Mouse (Mus musculus): ENCODE measurements around the gene Slc47a2. TPM values are rescaled to one million over a fixed set of nuclear protein-coding genes. Genes with fewer than 3 reads are reported as not detected.
A peak's percentile ranks its signal among the peaks of the same experiment; 100 is the strongest.

Slc47a2 gene
- total RNA-seq (2022), result under 1 TPM; 0.23 to 0.55 (median 0.27) TPM

- no peak for DNase-seq (ENCODE audit: low spot score in 2 of 2)
Measured at GRCm38 (mm10) chr11:61342505-61343420, at the start of gene Slc47a2. Gene Slc47a2 (minus strand): TSS chr11:61342860.

DNA sequence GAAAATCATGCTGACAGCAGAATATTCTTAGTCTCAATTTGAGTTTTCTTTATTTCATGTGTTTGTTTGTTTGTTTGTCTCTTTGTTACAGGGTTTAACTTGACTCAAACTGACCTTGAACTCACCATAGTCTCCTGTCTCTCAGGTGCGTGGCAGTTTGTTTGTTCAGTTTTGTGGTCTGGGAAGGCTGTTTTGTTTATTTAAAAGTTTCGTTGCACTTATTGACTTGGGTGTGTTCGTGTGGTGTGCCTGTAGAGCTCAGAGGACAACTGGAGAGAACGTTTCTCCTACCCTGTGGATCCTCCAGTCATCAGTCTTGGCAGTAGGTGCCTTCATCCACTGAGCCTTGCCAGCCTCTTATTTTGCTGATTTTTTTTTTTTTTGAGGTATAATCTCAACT, 46.3 kb upstream of the Slc47a2 start:
- DNase-seq (ENCODE audit: low spot score in 2 of 2), result no peak

DNA sequence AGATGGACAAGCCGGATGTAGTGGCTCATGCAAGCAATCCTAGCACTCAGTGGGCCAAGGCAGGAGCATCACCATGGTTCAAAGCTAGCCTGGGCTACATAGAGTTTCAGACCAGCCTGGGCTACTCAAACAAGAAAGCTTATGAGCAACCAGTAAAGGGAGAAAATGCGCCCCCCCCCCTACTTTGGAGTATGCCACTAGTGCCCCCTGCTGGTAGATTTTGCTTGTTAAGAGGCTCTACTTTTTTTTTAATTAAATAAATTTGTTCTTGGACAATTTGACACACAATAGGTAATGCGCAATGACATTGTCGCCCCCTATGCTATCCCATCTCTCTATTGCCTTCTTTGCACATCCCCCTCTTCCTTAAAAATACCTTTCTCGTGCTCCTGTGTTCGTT, 45.4 kb upstream of the Slc47a2 start:
- DNase-seq (ENCODE audit: low spot score in 2 of 2), result no peak

DNA sequence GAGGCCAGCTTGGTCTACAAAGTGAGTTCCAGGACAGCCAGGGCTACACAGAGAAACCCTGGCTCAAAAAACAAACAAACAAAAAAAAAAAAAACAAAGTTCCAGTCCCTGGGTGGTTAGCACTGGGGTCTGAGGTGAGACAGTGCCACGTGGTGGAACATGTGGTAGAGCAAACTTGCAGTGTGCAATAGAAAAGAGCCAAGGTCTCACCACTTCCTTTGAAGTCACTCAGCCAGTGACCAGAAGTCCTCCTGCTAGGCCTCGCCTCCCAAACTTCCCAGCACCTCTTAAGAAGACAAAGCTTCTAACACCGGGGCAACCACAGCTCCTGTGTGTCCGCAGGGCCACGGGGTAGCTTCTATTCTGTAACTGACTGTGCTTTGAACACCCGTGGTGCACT, 44.6 kb upstream of the Slc47a2 start:
- no peak for DNase-seq (ENCODE audit: low spot score in 2 of 2)

DNA sequence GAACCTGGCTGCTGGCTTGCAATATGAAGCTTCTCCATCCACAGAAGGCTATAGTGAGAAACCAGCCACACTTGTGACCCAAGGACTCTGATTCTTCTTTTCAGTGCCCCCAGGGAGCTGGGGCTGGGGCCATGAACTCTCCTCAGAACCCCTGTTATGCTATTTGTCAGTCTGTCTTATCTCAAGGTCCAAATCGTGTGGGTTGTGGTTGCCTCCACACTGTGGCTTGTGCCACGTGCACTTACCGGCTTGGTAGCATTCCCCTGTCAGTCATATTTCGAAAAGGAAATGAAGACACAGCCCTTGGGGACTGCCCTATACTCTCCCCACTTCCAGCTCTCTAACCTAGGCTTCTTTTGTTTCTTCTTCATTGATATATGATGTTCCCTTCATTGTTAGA, 43.1 kb upstream of the Slc47a2 start:
- DNase-seq (ENCODE audit: low spot score in 2 of 2), result no peak

DNA sequence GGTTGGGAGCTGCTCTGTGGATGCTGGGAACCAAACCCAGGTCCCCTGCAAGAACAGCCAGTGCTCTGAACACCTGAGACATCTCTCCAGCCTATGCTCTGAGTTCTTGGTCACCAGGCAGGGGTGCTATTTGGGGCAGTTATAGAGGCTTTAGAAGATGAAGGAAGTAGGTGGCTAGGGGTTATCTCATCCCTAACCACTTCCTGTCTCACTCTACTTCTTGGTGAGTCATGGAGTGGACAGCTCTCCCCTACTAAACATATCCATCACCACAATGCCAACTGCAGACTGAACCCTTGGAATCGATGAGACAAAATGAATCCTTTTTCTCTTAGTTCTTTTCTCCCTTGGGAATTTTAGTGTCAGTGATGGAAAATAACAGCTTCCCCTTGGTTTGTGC, 38.6 kb upstream of the Slc47a2 start:
- DNase-seq (ENCODE audit: low spot score in 2 of 2), result no peak

DNA sequence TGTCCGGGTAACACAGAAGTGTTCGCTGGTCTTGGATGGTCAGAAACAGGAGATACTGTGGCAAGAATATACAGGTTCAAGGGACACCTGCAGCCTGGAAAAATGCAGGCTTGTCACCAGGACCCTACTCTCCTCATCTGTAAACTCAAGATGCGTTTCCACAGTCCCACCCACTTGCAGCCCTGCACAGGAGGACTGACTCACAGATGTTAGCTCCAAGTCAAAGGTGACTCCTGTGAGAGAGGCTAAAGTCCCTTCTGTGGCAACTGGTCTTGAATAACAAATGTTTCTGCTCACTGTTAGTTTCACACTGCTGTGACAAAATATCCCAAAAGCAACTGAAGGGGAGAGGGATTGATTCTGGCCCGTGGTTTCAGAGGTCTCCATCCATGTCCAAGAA, 36.0 kb upstream of the Slc47a2 start:
- no peak for DNase-seq (ENCODE audit: low spot score in 2 of 2)

- no peak for DNase-seq (ENCODE audit: low spot score in 2 of 2)
Measured at GRCm38 (mm10) chr11:61377881-61378613, 35.4 kb upstream of the Slc47a2 start, which contains the start of gene Slc47a1. Gene Slc47a1 (minus strand): TSS chr11:61378345.

GRCm38 (mm10) chr11:61368668-61369067, 26.0 kb upstream of the Slc47a2 start:
- no peak for DNase-seq (ENCODE audit: low spot score in 2 of 2)

- no peak for DNase-seq (ENCODE audit: low spot score in 2 of 2)
Measured at GRCm38 (mm10) chr11:61366517-61367273, 24.0 kb upstream of the Slc47a2 start.

GRCm38 (mm10) chr11:61365938-61366337, 23.3 kb upstream of the Slc47a2 start:
- DNase-seq (ENCODE audit: low spot score in 2 of 2), result no peak

- DNase-seq (ENCODE audit: low spot score in 2 of 2), result no peak
Measured at GRCm38 (mm10) chr11:61364096-61364495, 21.4 kb upstream of the Slc47a2 start.

- DNase-seq (ENCODE audit: low spot score in 2 of 2), result no peak
Measured at GRCm38 (mm10) chr11:61361515-61362190, 19.0 kb upstream of the Slc47a2 start.

DNA sequence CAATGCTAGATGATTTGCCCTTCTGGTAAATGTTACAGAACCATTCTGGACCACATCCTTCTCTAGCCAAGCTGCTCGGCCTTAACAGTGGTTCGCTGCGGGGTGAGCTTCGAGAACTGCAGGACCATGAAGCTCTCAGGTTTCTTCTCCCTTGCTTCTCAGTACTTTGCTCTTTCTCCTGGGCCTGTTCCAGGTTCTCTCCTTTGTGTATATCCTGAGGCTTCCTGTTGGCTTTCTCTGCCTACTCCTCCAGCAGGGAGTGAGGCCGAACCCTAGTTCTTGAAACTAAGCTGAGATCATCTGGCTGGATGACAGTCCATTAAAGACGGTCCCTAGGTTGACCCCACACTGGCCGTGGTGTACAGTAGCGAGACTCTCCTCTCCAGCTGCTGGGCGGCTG, 13.9 kb upstream of the Slc47a2 start:
- no peak for DNase-seq (ENCODE audit: low spot score in 2 of 2)

- DNase-seq (ENCODE audit: low spot score in 2 of 2), result no peak
Measured at GRCm38 (mm10) chr11:61356111-61356510, 13.5 kb upstream of the Slc47a2 start.

- no peak for DNase-seq (ENCODE audit: low spot score in 2 of 2)
Measured at GRCm38 (mm10) chr11:61355351-61355750, 12.7 kb upstream of the Slc47a2 start.

DNA sequence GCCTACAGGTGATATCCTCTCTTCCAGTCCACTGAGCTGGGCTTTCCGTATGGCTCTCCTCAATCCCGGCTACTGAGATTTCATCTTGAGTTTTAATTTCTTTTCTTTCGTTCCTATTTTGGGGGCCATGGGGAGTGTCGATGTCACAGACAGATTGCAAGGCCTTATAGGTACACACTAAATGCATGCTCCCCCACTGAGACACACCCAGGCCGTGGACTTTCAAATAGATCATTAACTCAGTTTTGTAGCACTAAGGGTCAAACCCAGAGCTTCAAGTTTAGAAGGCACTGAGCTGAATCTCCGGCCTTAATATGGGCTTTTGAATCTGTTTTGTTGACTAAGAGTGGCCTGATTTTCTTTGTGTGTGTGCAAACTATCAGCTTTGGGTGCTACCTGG, 11.7 kb upstream of the Slc47a2 start:
- no peak for DNase-seq (ENCODE audit: low spot score in 2 of 2)

DNA sequence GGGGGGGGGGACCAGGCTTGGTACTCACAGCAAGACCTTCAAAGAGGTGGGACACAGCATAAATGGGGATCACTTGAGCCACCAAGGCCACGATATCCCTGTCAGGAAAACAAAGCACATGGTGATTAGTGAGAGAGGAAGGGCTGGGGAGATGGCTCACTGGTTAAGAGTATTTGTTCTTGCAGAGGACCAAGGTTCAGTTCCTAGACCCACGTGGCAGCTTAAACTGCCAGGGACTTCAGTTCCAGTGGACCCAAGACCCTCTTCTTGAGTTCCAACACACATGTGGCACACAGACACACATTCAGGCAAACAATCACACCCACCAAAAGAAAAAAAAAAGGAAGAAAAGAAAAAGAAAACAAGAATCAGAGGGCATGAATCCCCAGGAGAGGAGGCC, 10.4 kb upstream of the Slc47a2 start:
- no peak for DNase-seq (ENCODE audit: low spot score in 2 of 2)

DNA sequence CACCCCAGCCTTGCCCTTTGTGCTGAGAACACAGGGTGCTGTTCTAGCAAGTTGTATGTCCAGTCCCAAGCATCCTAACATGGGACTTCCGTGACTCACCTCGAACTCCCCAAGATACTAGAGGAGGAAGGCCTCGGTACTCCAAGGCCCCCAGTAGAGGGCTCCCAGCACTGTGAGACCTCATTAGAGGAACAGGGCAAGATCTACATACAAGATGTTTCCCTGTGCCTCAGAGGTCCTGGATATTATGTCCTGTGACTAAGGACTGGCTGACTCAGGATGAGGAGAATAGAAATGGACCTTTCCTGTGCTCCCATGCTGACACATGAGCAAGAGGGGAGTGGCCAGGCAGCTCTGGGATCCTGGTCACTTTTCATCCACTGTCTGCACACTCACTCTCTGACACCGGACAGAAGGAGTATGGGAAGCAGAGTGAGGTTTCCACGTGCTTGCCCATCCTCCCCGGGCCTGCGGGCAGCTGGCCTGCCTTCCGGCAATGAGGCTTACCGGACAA, 9.5 kb upstream of the Slc47a2 start:
- no peak for DNase-seq (ENCODE audit: low spot score in 2 of 2)

GRCm38 (mm10) chr11:61349337-61349736, 6.7 kb upstream of the Slc47a2 start:
- DNase-seq (ENCODE audit: low spot score in 2 of 2), result peak; percentile 9 to 22

GRCm38 (mm10) chr11:61346133-61346532, 3.5 kb upstream of the Slc47a2 start:
- no peak for DNase-seq (ENCODE audit: low spot score in 2 of 2)

Data from left cerebral cortex, adult 8-10 months (tissue).